Mouse (Mus musculus) lung, postnatal 0 days (tissue): ENCODE measurements at regions not wholly inside any gene's neighbourhood (a gene's known extent, or its start where the extent isn't known, plus 50 kb on each side); places are given as distances from the start of the nearest gene placed in this dataset.

Experiments used
- CTCF ChIP-seq: IDR thresholded peaks from 2 replicates; pipeline ENCODE4 v1.5.1; 2016; ENCODE audit warnings: antibody characterized with exemption, mild to moderate bottlenecking
- EP300 ChIP-seq: IDR thresholded peaks from 2 replicates; pipeline ENCODE4 v1.6.1; 2016; ENCODE audit warnings: antibody characterized with exemption, mild to moderate bottlenecking, control low read depth

GRCm38 (mm10) chr11:6962322-6962721 is 101.0 kb upstream of the Adcy1 start:
- no peak for TF ChIP-seq EP300
- no peak for TF ChIP-seq CTCF
